Mouse (Mus musculus) left cerebral cortex, adult 2 months (tissue): Measurements from ENCODE around the gene Plcxd2. TPM values are rescaled to one million over a fixed set of nuclear protein-coding genes. Genes with fewer than 3 reads are reported as not detected.

Source experiments
- DNase-seq, 2 experiments: peaks; one replicate each; pipeline ENCODE4 v3.0.0; 2021 to 2022; ENCODE audit warnings: low spot score in 2 of 2, mixed read lengths in 1 of 2; ENCODE audit errors: extremely low spot score in 1 of 2
- H3K27ac ChIP-seq: fragments of 200-600 bp; 2 replicates; pipeline ENCODE4 v1.8.1; 2022
- H3K4me3 ChIP-seq: fragments of 200-600 bp; 2 replicates; pipeline ENCODE4 v1.8.1; 2022
- CTCF ChIP-seq: fragments of 200-600 bp; IDR thresholded peaks from 2 replicates; pipeline ENCODE4 v1.8.1; 2022; ENCODE audit warnings: antibody characterized with exemption, mild to moderate bottlenecking, moderate library complexity
- intact Hi-C: fragments of 180-260 bp; cut with DNase I; formaldehyde crosslinking; loops from one replicate; pipeline ENCODE4 v1.15.1; 2025
- total RNA-seq, 2 experiments: library from RNA; stranded (reverse); gene quantifications; 2 replicates each; pipeline ENCODE4 v1.2.3; 2021

Gene Plcxd2
- total RNA-seq, 2 experiments from 2014 or later: 83.0 to 88.9 TPM

DNA sequence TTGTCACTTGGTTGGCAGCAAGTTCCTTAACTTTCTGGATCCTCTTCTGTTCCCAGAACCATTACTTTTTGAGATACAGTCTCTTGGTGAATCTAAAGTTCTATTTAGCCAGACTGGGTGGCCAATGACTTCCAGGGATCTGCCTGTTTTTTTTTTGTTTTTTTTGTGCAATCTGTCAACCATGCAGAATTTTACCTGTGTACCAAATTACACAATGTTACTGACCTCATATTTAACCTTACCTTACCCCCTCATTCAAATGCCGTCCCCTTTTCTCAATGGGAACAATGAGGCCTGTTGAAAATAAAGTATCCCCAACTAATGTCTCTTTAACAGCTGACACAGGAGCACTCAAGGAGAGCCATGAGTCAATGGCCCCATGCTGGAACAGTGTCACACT lies 33.8 kb downstream of the Plcxd2 start:
- no peak for TF ChIP-seq CTCF
- intact Hi-C loops: no loop called here
- Histone ChIP-seq H3K27ac (no peak overlapping the region), H3K4me3 (no peak overlapping the region)
- no peak for DNase-seq

DNA sequence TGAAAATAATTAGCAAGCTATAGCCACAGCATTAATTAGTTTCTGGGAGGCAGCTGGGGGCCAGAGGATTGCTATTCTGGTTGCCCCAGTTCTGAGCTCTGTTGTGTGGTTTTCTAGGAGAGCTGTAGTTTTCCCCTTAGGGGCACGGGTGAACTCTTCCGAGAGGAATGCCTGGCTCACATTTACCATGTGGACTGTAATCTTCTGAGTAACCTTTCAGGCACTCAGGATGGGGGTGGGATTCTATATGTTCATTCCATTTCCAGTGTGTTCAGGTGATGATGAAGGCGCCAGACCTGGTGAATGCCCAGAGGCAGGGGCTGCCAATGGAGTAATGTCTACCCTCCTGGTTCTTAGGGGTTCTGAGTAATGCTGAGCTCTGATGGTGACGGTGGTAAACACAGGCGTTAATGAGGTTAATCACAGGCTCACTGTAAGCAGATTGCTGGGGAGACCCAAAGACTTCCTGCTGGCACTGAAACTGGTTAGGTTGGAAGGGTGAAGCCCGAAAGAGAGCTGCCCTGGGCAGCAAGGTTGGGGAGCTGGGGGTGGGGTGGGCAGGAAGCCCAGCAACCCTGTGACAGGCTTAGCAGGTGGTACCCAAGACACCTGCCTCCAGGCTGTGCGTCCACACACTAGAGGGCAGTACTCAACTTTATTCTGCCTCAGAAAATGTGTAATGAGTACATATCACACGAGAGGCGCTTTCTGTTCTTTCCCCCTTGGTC lies 35.9 kb downstream of the Plcxd2 start:
- DNase-seq: no peak
- intact Hi-C loops: loop anchor here (5.0 kb wide), 1 partner anchor 48 kb away; no protein-coding TSS in a partner anchor
- Histone ChIP-seq H3K4me3 (no peak overlapping the region), H3K27ac (no peak overlapping the region)
- peak; percentile 53 for TF ChIP-seq CTCF

DNA sequence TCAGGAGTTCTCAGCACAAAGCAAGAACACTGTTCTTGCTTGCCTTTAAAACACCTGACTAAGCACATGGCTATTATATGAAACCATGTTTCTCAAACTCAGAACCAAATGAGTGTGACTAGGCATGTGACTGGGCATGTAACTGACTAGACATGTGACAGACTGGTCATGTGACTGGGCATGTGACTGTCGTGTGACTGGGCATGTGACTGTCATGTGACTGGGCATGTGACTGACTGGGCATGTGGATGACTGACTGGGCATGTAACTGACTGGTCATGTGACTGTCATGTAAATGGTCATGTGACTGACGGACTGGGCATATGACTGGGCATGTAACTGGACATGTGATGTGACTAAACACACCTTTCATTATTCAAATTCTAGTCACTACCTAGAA lies 39.8 kb downstream of the Plcxd2 start:
- intact Hi-C loops: loop anchor here (5.0 kb wide), 1 partner anchor 52 kb away; no protein-coding TSS in a partner anchor

DNA sequence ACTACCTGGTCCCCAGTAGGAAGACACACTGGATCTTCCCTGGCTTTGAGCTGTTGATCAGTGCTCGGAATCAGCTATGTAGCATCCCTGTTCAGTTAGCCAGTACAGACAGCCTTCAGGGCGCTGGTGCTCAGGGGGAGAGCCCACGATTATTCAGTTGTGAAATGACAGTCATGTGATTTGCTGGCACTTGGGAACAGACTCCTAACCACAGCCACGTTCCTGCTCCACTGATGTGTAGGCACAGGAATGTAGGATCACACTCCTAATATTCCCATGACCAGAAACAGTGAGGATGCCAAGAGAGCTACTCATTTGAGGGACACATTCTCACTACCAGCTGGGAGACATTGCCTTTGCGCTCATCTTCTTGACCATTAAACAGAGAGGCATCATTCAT lies 41.3 kb downstream of the Plcxd2 start:
- H3K4me3 ChIP-seq: no peak overlapping the region
- TF ChIP-seq CTCF: no peak
- intact Hi-C loops: loop anchor here (5.0 kb wide), 1 partner anchor 126 kb away; no protein-coding TSS in a partner anchor
- no peak overlapping the region for H3K27ac ChIP-seq
- DNase-seq: no peak

More for the DNA sequence above, 39.8 kb downstream of the Plcxd2 start:
- no peak overlapping the region for H3K27ac ChIP-seq
- TF ChIP-seq CTCF: no peak
- H3K4me3 ChIP-seq: no peak overlapping the region
- no peak for DNase-seq

DNA sequence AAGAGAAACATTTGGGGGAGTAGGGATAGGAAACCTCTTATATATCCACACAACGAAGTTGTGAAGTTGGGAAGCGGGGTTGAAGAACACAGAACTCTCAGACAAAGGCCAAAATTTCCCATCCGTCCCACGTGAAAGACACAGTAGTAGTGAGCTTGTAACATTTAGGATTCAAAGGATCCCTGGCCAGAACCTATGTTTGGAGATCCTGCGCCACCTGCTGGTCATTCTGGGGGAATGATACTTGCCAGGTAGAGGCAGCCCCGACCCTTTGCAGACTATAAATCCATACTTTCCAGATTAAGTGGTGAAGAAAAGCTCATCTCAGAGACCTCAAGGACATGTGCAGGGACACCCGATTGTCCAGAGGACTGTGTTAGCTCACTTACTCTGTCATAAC lies 42.5 kb downstream of the Plcxd2 start:
- peak; percentile 65 to 73 for DNase-seq
- Histone ChIP-seq H3K27ac (no peak overlapping the region), H3K4me3 (no peak overlapping the region)
- intact Hi-C loops: loop anchor here (2.0 to 5.0 kb wide), 2 partner anchors 125 to 211 kb away; no protein-coding TSS in a partner anchor
- peak; percentile 93 for TF ChIP-seq CTCF

DNA sequence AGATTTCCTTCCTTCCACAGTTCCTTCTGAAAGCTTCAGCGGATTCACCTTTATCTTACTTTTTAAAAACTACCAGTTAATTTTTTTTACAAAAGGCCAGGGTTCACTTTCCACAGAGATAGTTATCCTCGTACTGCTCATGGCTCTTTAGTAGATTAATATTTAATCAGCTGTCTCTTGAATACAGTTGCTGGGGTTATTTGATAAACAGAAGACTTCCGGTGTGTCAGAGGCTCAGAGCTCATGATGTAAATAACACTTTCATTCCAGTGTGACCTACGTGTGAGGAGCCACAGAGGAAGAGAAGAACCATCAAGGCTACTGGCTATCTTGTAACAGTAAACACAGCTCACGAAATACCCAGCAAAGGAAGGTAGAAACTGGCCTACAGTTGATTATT lies 43.4 kb downstream of the Plcxd2 start:
- no peak for DNase-seq
- no peak overlapping the region for H3K4me3 ChIP-seq
- H3K27ac ChIP-seq: no peak overlapping the region
- intact Hi-C loops: loop anchor here (2.0 to 5.0 kb wide), 2 partner anchors 124 to 210 kb away; no protein-coding TSS in a partner anchor
- TF ChIP-seq CTCF: no peak

DNA sequence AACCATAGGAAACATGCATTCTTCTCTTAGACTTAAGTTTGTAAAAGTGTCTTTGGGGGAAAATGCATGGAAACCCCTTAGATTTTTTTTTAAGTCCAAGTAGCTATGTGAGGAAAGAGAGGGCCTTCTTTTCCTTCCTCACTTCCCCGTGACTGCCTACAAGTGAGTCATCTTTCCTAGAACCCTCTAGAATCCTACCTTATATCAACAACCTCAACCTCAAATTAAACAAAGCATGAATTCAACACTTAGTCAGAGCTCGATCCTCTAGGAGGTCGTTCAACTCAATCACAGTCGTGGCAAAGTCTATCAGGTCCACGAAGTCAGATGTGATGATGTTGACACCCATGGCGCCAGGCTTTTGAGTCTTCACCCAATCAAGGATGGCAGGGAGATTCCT lies 45.2 kb downstream of the Plcxd2 start:
- intact Hi-C loops: loop anchor here (5.0 kb wide), 1 partner anchor 122 kb away; no protein-coding TSS in a partner anchor
- Histone ChIP-seq H3K27ac (no peak overlapping the region), H3K4me3 (no peak overlapping the region)
- DNase-seq: no peak
- no peak for TF ChIP-seq CTCF

DNA sequence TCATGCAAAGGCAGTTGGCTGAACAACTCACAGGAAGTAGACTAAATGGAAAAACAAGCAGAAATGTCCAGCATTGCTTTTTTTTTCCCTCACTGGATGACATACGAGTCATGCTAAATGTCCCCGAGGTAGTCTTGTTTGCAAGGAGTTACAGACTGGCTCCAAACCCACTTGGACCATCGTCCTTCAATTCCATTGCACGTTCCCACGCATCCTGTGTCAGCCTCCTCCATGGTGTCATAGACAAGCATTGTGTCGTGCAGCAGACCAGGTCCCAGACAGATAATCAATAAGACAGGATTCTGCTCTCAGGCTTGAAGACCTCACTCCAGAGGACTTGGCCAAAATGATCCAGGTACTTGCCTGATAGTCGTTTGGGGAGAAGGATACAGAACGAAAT lies 46.2 kb downstream of the Plcxd2 start:
- intact Hi-C loops: no loop called here
- no peak for DNase-seq
- Histone ChIP-seq H3K27ac (no peak overlapping the region), H3K4me3 (no peak overlapping the region)
- TF ChIP-seq CTCF: no peak

DNA sequence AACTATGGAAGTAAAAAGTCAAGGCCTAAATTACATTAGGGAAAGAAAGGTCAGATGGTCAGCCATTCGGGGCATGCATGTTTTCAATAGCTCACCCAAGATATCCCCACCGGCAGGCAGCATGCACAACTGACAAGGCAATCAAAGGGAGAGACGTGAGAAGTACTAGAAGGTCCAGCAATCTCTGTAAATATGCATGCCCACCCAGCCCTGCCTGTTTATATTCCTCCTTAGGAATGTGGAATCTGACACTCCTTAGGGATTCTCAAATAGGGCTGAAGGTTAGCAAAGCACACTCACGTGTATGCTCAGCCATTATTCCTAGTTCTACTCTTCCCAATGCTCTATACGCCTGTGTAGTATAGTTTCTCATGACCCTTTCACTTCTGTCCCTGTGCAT lies 46.9 kb downstream of the Plcxd2 start:
- intact Hi-C loops: no loop called here
- no peak for TF ChIP-seq CTCF

DNA sequence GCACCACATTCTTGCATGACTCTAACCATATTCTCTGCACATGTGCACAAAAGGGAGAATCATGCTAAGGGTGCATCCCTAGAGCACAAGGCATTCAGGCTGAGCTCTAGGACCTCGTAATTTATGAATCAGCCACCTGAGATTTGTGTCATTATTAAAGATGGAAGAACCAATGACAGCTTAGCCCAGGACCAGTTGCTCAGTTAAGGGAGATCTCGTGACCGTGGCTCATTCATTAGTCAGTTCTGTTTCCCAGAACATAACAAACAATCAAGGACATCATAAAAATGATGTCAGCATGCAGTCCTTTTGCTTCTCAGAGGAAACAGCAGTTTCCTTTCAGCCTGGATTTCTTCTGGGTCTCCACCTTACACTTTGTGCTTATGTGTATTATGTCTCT lies 49.0 kb downstream of the Plcxd2 start:
- intact Hi-C loops: no loop called here
- no peak overlapping the region for H3K27ac ChIP-seq
- no peak for TF ChIP-seq CTCF
- no peak overlapping the region for H3K4me3 ChIP-seq
- DNase-seq: no peak

More for the DNA sequence above, 46.9 kb downstream of the Plcxd2 start:
- Histone ChIP-seq H3K27ac (no peak overlapping the region), H3K4me3 (no peak overlapping the region)
- no peak for DNase-seq

DNA sequence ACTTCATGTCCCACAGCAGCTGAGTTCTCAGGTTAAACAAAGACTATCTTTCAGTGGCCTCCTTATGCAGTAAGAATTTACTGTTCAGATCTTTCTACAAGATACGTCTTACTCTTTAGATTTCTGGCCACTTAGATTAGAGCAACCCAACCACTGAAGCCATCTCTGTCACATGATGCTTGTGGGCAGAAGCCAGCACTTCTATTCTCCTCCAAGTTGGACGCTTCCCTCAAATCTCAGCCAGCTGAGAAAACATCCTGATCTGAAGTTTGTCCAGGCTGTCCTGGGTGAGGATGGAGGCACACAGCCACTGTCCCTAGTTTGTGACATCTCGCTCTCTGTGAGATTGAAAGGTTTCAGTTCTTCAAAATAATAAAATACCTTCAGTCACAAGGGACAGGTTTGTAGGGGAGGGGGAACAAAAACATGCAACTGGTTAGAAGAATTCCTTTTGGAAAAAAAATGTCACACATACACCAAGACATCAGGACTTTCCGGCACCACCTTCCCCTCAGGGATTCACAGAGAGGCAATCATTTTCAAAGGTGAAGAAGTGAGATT lies 53.5 kb downstream of the Plcxd2 start:
- TF ChIP-seq CTCF: no peak
- intact Hi-C loops: no loop called here
- no peak for DNase-seq
- Histone ChIP-seq H3K4me3 (no peak overlapping the region), H3K27ac (no peak overlapping the region)

DNA sequence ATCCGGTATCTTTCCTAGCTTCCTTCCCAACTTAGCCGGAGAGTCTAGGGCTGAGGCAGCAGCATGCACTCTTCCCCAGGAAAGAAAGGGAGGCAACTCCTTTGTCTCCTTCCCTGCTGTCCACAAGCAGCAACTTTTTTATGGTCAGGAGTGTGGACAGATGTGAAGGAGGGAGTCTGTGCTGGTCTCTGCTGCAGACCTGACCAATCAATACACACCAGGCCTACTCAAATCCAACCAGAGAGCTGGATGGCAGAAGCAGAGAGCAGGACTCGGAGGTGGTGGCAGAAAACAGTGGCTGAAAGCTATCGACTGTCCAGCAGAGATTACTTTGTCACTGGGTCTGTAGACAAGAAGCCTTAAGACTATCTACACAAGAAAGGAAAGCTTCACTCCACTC lies 56.6 kb downstream of the Plcxd2 start, which contains the start of gene Phldb2:
TSS of gene Phldb2 (minus strand) at position 205 of the 400 bp plus-strand sequence.
- H3K4me3 ChIP-seq: no peak within 1 kb of the TSS
- no peak within 1 kb of the TSS for H3K27ac ChIP-seq
- DNase-seq: no peak
- intact Hi-C loops: no loop called here
- TF ChIP-seq CTCF: no peak
